Mouse (Mus musculus): ENCODE measurements around the gene Clca4a.

GRCm38 (mm10) chr3:144974945-144975344 lies at the start of gene Clca4a:
- TF ChIP-seq CTCF (IDR thresholded peaks at IDR 0.05; ENCODE audit: low read depth) (no peak), EP300 (IDR thresholded peaks at IDR 0.05; ENCODE audit: low read depth) (no peak)

All from heart, postnatal 0 days (tissue).